Mouse (Mus musculus) colon, adult 2 months (tissue): ENCODE results near the gene Cmtm3. TPM values are rescaled to one million over a fixed set of nuclear protein-coding genes. Genes with fewer than 3 reads are reported as not detected.

Experiments used
- polyA plus RNA-seq: library from polyadenylated mRNA; depleted of rRNA; stranded (reverse); fragments of >200 nt; gene quantifications from 2 replicates; pipeline ENCODE4 v1.2.3, GENCODE M21; 2012; rRNA removed

The Cmtm3 gene
- 49.2 and 55.2 TPM in 2 replicates for polyA plus RNA-seq

DNA sequence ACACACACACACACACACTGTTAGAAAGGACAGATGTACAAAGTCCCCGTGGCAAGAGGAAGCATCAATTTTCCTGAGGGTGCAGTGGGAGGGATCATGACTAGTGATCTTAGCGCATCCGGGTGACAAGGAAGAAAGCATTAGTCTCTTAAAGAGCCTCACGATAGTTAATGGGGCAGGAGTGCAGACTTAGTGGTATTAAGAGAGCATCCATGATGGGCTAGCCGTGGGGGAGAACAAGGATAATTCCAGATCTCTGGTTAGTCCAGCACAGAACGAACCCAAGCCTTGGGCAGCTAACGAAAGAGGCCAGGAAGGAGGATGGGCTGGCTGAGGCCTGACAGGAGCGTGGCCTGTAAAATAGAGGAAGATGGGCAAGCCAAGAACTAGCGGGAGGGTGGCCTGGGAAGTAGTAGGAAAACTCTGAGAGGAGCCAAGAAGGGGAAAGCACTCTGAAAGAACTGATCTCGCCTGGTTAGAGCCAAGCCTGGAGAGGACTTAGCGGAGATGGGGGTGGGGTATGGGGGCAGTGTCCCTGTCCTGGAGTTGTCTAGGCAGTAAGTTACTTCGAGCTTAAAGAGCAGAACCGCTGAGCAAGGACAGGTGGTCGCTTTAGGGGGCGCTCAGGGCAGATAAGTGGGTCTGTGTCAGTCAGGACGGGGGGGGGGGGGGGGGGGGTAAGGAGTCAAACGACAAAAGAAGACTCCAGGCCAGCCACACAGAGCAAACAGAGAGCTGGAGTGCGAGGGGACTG lies at the start of gene Cmtm3:
Gene Cmtm3, plus strand, starts transcription at position 182 of the 754 bp plus-strand sequence.

DNA sequence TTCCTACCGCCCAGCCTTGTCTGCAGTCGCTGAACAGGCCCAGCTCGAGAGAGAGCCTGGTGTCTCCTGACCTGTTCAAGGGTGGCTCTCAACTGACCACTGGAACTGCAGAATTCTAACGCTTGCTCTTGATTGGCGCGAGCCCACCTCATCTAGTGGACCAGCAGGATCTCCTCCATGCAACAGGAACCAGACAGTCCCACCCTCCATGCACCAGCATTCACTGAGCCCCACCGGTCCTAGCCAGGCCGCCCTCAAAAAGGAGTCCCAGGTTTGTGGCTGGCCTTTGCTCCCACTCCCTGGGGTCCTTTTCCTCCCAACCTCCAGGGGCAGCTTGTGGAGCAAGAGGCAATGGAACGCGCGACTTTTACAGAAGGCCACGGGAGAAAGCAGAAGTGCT lies 46.1 kb upstream of the Cmtm3 start, which contains the start of gene Cmtm2a:
Gene Cmtm2a, minus strand, starts transcription at position 101 of the 400 bp plus-strand sequence.

DNA sequence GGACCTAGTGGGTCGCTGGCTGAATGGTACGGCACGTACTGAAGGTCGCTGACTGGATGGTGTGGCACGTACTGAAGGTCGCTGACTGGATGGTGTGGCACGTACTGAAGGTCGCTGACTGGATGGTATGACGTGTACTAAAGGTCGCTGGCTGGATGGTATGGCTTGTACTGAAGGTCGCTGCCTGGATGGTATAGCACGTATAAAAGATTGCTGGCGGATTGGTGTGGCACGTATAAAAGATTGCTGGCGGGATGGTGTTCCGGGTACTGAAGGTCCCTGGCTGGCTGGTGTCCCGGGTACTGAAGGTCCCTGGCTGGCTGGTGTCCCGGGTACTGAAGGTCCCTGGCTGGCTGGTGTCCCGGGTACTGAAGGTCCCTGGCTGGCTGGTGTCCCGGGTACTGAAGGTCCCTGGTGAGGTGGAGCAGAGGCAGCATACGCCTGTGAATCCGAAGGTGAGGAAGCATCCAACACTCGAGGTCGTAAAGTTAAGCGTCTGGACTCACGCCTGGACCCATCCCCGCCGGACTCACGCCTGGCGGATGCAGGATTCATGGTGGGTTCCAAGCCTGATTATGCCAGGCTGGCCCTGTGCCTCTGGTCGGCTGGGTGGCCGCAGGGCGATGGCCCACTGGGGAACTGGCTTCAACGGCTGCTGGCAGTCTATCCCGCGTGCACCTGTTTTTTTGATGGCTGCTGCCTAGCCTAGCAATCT lies 29.6 kb upstream of the Cmtm3 start, which contains the start of the genes Gm45711 and Cmtm1:
Gene Gm45711, minus strand, starts transcription at position 641 of the 715 bp plus-strand sequence.
Gene Cmtm1, minus strand, starts transcription at position 705 of the 715 bp plus-strand sequence.

DNA sequence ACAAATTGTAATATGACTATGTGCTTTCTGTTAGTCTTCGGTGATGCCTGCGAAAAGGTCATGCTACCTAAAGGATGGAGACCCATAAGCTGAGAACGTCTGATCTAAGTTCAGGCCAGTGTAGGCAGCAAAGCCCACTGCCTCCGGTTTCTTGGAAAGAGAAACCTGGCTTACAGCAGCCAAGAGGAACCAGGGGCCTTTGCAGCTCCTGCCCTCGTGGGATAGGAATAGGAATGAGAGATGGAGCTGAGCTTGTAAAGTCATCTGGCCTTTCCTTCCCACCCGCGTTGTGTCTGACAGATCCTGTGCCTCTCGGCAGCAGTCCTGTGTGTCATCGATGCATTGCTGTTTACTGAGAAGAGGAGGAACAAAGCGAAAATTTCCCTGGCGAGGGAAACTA lies 17.9 kb upstream of the Cmtm3 start, which contains the start of gene Gm11020:
Gene Gm11020, plus strand, starts transcription at position 301 of the 400 bp plus-strand sequence.

DNA sequence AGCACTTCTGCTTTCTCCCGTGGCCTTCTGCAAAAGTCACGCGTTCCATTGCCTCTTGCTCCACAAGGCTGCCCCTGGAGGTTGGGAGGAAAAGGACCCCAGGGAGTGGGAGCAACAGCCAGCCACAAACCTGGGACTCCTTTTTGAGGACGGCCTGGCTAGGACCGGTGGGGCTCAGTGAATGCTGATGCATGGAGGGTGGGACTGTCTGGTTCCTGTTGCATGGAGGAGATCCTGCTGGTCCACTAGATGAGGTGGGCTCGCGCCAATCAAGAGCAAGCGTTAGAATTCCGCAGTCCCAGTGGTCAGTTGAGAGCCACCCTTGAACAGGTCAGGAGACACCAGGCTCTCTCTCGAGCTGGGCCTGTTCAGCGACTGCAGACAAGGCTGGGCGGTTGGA lies 17.3 kb upstream of the Cmtm3 start, which contains the start of gene Cmtm2b:
Gene Cmtm2b, plus strand, starts transcription at position 301 of the 400 bp plus-strand sequence.

DNA sequence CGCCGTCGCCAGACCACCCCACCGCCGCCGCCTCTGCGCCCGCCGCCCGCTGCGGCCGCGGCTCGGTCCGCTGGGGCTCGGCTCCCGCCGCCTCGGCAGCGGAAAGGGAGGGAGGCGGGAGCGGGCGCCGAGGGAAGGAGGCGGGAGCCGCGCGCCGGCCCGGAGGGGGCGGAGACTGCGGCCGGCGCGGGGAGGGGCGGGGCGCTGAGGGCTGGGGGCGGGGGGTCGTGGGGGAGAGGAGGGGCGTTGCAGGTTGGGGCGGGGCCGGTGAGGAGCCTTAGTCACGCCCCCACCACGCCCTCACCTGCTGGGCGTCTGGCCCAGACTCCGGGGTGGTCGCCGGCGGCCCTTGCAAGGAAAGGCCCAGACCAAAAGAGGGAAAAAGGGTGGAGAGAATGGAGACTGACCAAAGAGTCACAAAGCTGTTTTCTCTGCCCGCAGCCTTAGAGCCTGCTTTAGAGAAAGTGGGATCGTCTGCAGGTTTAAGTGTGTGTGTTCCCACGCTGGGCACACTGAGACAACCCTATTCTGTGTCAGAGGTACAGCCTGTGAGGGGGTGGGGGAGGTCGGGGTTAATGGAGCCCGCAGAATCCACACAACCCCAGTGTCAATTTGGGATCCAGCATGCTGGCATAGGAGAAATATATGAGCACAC lies 56.6 kb downstream of the Cmtm3 start, which contains the start of gene Cmtm4:
Gene Cmtm4, minus strand, starts transcription at position 105 of the 655 bp plus-strand sequence.

Other genes with a start within 250 kb of the Cmtm3 start
- 14.7 and 16.5 TPM in 2 replicates for gene Cdh5, start 237.8 kb upstream of the Cmtm3 start, polyA plus RNA-seq
- 18.2 and 18.4 TPM in 2 replicates for gene Bean1, start 169.0 kb upstream of the Cmtm3 start, polyA plus RNA-seq
- gene Tk2, start 90.9 kb upstream of the Cmtm3 start, polyA plus RNA-seq, result 14.4 and 15.2 TPM in 2 replicates
- 2.4 and 2.8 TPM in 2 replicates for gene Cklf, start 88.5 kb upstream of the Cmtm3 start, polyA plus RNA-seq
- not detected in 2 replicates for gene Cmtm2a, start 46.2 kb upstream of the Cmtm3 start, polyA plus RNA-seq
- gene Gm45711, start 29.3 kb upstream of the Cmtm3 start, polyA plus RNA-seq, result not detected in 2 replicates
- gene Cmtm1, start 29.3 kb upstream of the Cmtm3 start, polyA plus RNA-seq, result not detected in 2 replicates
- not detected in 2 replicates for gene Gm11020, start 17.8 kb upstream of the Cmtm3 start, polyA plus RNA-seq
- gene Cmtm2b, start 17.2 kb upstream of the Cmtm3 start, polyA plus RNA-seq, result not detected in 2 replicates
- 46.0 and 55.8 TPM in 2 replicates for gene Cmtm4, start 56.4 kb downstream of the Cmtm3 start, polyA plus RNA-seq
- gene Dync1li2, start 103.6 kb downstream of the Cmtm3 start, polyA plus RNA-seq, result 14.5 and 19.3 TPM in 2 replicates
- 0.03 TPM in 1 of 2 replicates, not detected in the other for gene Terb1, start 170.5 kb downstream of the Cmtm3 start, polyA plus RNA-seq
- gene Nae1, start 195.2 kb downstream of the Cmtm3 start, polyA plus RNA-seq, result 4.2 and 4.4 TPM in 2 replicates
- 1.9 and 2.7 TPM in 2 replicates for gene Car7, start 195.3 kb downstream of the Cmtm3 start, polyA plus RNA-seq